Mouse (Mus musculus): ENCODE results near the gene Unc79.

- TF ChIP-seq CTCF (conservative IDR thresholded peaks at IDR 0.05; ENCODE audit: low read length) (no peak), NANOG (IDR thresholded peaks at IDR 0.05; ENCODE audit: borderline replicate concordance, low read length) (no peak)
These were observed 275.0 kb downstream of the Unc79 start for GRCm38 (mm10) chr12:103223671-103224070.

All from E14TG2a.4 (cell line).